Mouse (Mus musculus): ENCODE measurements around the gene Gsap. TPM values are rescaled to one million over a fixed set of nuclear protein-coding genes. Genes with fewer than 3 reads are reported as not detected.

Gsap gene
- polyA plus RNA-seq, 1 experiment from 2014 or later, result 0.81 TPM

DNA sequence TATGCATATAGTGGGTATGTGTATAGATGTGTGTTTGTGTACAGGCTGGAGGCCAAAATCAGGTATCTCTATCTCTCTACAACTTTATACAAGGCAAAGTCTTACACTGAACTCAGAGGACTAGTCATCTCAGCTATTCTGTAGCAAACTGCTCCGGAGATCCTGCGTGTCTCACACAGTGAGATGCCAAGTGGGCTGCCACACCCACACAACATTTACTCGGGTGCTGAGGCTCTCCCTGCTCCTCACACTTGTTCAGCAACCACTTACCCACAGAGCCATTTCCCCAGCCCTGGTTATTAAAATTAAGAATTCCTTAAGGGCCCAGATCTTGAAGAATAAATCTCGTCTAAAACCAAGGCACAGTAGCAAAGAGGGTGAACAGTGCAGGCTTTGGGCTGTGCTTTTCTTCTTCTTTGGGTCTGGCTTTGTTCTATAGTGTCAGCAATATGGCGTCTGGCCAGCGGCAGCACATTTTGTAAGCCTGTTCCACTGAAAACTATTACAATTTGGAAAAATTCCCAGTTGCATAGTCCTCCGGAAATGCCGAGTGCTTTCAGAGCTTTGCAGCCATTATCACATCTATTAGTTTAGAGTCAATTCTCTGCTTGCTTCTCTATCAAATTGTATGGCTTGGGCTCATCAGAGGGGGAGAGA is 17.2 kb upstream of the Gsap start:
- no peak overlapping the region for H3K4me3 ChIP-seq (ENCODE audit: low read depth, low read length)
- WGBS, result 69% methylated on average over 8 of the region's 8 CpGs
- no peak overlapping the region for H3K4me2 ChIP-seq (replicated peaks; ENCODE audit: low read depth)
- no peak for TF ChIP-seq CTCF (IDR thresholded peaks at IDR 0.05; ENCODE audit: low read depth)
- no peak overlapping the region for H3K9ac ChIP-seq (ENCODE audit: low read depth, low read length)
- H3K27ac ChIP-seq (ENCODE audit: low read depth, low read length), result no peak overlapping the region
- ATAC-seq, result no peak
- H3K9me3 ChIP-seq (ENCODE audit: control insufficient read depth), result no peaks in the 10 kb centered on the region
- no peaks in the 10 kb centered on the region for H3K27me3 ChIP-seq (replicated peaks; ENCODE audit: control insufficient read depth, insufficient read depth, low read length)
- H3K4me1 ChIP-seq (replicated peaks; ENCODE audit: control insufficient read depth, insufficient read depth, low read length), result no peaks in the 10 kb centered on the region
- no peaks in the 10 kb centered on the region for H3K36me3 ChIP-seq (ENCODE audit: control insufficient read depth, insufficient read depth)

DNA sequence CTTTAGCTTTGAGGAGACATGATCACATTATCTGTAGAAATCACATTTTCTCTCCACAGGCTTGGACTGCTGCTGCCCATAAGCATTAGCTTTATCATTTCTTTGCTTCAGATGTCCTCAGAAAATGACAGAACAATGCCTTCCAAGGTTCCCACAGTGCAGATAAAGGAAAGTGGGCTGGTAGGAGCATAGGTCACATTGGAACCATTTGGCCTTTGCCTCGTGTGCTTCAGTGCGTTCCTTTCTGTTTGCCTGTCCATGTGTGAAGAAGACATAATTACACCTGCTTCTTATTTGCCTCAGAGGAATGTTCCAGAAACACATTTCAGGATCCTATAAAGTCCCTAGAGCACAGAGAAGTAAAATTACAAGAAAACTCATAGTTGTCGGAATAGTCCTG is 16.7 kb upstream of the Gsap start:
- H3K4me2 ChIP-seq (replicated peaks; ENCODE audit: low read depth), result no peak overlapping the region
- H3K27ac ChIP-seq (ENCODE audit: low read depth, low read length), result no peak overlapping the region
- 60% methylated on average over 3 of the region's 3 CpGs for WGBS
- no peaks in the 10 kb centered on the region for H3K36me3 ChIP-seq (ENCODE audit: control insufficient read depth, insufficient read depth)
- H3K27me3 ChIP-seq (replicated peaks; ENCODE audit: control insufficient read depth, insufficient read depth, low read length), result no peaks in the 10 kb centered on the region
- H3K4me3 ChIP-seq (ENCODE audit: low read depth, low read length), result no peak overlapping the region
- ATAC-seq, result no peak
- H3K9me3 ChIP-seq (ENCODE audit: control insufficient read depth), result no peaks in the 10 kb centered on the region
- no peak overlapping the region for H3K9ac ChIP-seq (ENCODE audit: low read depth, low read length)
- TF ChIP-seq CTCF (IDR thresholded peaks at IDR 0.05; ENCODE audit: low read depth), result no peak
- no peaks in the 10 kb centered on the region for H3K4me1 ChIP-seq (replicated peaks; ENCODE audit: control insufficient read depth, insufficient read depth, low read length)

DNA sequence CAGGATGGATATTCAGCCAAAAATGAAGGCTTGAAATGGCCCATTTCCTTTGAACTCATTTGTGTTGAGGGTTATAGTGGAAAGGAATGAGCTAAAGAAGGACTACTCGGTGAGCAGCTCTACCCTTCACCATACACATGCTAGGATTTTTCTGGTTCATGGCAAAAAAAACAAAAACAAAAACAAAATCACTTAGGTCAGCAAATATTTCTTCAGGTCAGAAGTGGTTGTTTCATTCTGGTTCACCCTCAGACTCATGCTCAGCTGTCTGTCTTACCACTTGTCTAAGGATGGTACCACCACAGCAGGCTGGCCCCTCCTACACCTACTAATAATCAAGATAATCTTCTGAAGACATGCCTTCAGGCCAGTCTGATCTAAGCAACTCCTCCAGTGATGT is 16.2 kb upstream of the Gsap start:
- no peak overlapping the region for H3K9ac ChIP-seq (ENCODE audit: low read depth, low read length)
- no peaks in the 10 kb centered on the region for H3K4me1 ChIP-seq (replicated peaks; ENCODE audit: control insufficient read depth, insufficient read depth, low read length)
- H3K4me3 ChIP-seq (ENCODE audit: low read depth, low read length), result no peak overlapping the region
- no peak for ATAC-seq
- no peaks in the 10 kb centered on the region for H3K36me3 ChIP-seq (ENCODE audit: control insufficient read depth, insufficient read depth)
- no peak for TF ChIP-seq CTCF (IDR thresholded peaks at IDR 0.05; ENCODE audit: low read depth)
- no peak overlapping the region for H3K4me2 ChIP-seq (replicated peaks; ENCODE audit: low read depth)
- no peaks in the 10 kb centered on the region for H3K27me3 ChIP-seq (replicated peaks; ENCODE audit: control insufficient read depth, insufficient read depth, low read length)
- H3K9me3 ChIP-seq (ENCODE audit: control insufficient read depth), result no peaks in the 10 kb centered on the region
- WGBS, result 98% methylated on average over 1 of the region's 1 CpGs
- H3K27ac ChIP-seq (ENCODE audit: low read depth, low read length), result no peak overlapping the region

DNA sequence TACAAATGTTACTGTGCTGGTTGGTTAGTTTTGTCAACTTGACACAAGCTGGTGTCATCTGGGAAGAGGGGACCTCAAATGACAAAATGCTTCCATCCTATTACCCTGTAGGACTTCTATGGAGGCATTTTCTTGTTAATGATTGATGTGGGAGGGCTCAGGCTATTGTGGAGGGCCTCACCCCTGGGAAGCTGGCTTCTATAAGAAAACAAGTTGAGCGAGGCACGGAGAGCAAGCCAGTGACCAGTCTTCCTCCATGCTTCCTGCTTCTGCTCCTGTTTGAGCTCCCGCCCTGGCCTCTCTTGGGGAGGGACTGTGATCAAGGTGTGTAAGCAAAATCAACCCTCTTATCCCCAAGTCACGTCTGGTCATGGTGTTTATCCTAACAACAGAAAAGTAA is 15.6 kb upstream of the Gsap start:
- H3K4me1 ChIP-seq (replicated peaks; ENCODE audit: control insufficient read depth, insufficient read depth, low read length), result no peaks in the 10 kb centered on the region
- H3K27me3 ChIP-seq (replicated peaks; ENCODE audit: control insufficient read depth, insufficient read depth, low read length), result no peaks in the 10 kb centered on the region
- no peak overlapping the region for H3K4me2 ChIP-seq (replicated peaks; ENCODE audit: low read depth)
- no peaks in the 10 kb centered on the region for H3K36me3 ChIP-seq (ENCODE audit: control insufficient read depth, insufficient read depth)
- no peak for TF ChIP-seq CTCF (IDR thresholded peaks at IDR 0.05; ENCODE audit: low read depth)
- H3K27ac ChIP-seq (ENCODE audit: low read depth, low read length), result no peak overlapping the region
- no peak overlapping the region for H3K9ac ChIP-seq (ENCODE audit: low read depth, low read length)
- H3K4me3 ChIP-seq (ENCODE audit: low read depth, low read length), result no peak overlapping the region
- ATAC-seq, result no peak
- no peaks in the 10 kb centered on the region for H3K9me3 ChIP-seq (ENCODE audit: control insufficient read depth)
- WGBS, result 15% methylated on average over 4 of the region's 4 CpGs

DNA sequence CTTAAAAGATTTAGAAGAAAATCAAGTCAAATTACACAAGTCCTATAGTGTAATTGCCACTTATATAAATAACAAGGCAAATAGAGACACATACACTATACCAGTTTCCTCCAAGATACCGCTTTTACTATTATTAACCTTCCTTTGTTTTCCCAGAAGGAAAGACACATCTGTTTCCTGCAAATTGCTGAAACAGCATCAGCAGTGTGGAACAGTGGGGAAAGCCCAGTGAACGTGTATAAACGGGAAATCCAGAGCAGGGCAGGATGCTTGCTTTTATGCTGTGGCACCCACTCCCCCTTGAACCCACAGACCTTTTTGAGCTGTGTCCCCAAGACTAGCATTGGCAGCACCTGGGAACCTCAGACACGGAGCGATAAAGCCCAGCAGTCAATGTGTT is 15.2 kb upstream of the Gsap start:
- no peak for ATAC-seq

DNA sequence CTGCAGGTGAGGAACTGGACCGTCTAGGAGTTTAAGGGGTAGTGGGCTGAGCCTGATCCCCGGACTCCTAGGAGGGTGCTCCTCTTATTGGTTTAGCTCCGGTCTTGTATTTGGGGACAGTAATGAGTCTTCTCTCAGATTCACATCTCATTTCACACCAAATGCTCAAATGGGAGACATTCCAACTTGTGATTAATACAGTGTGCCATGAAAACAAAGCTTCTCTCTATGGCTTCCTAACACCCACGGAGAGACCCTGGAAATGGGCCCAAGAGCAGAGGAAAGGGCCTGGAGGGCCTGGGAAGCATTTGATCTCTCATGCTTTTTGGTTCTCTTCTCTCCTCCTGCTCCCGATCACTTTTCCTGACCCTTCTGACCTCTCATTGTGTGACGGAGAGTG is 14.7 kb upstream of the Gsap start:
- H3K27ac ChIP-seq (ENCODE audit: low read depth, low read length), result no peak overlapping the region
- H3K27me3 ChIP-seq (replicated peaks; ENCODE audit: control insufficient read depth, insufficient read depth, low read length), result no peaks in the 10 kb centered on the region
- no peak overlapping the region for H3K9ac ChIP-seq (ENCODE audit: low read depth, low read length)
- no peaks in the 10 kb centered on the region for H3K36me3 ChIP-seq (ENCODE audit: control insufficient read depth, insufficient read depth)
- 67% methylated on average over 6 of the region's 6 CpGs for whole genome bisulfite sequencing
- no peak for TF ChIP-seq CTCF (IDR thresholded peaks at IDR 0.05; ENCODE audit: low read depth)
- H3K4me2 ChIP-seq (replicated peaks; ENCODE audit: low read depth), result no peak overlapping the region
- no peak overlapping the region for H3K4me3 ChIP-seq (ENCODE audit: low read depth, low read length)
- H3K4me1 ChIP-seq (replicated peaks; ENCODE audit: control insufficient read depth, insufficient read depth, low read length), result no peaks in the 10 kb centered on the region
- no peaks in the 10 kb centered on the region for H3K9me3 ChIP-seq (ENCODE audit: control insufficient read depth)
- ATAC-seq, result no peak

More for the DNA sequence above, 15.2 kb upstream of the Gsap start:
- Histone ChIP-seq H3K36me3 (ENCODE audit: control insufficient read depth, insufficient read depth) (no peaks in the 10 kb centered on the region), H3K4me2 (replicated peaks; ENCODE audit: low read depth) (no peak overlapping the region), H3K27me3 (replicated peaks; ENCODE audit: control insufficient read depth, insufficient read depth, low read length) (no peaks in the 10 kb centered on the region), H3K4me1 (replicated peaks; ENCODE audit: control insufficient read depth, insufficient read depth, low read length) (no peaks in the 10 kb centered on the region), H3K4me3 (ENCODE audit: low read depth, low read length) (no peak overlapping the region), H3K9me3 (ENCODE audit: control insufficient read depth) (no peaks in the 10 kb centered on the region), H3K9ac (ENCODE audit: low read depth, low read length) (no peak overlapping the region), H3K27ac (ENCODE audit: low read depth, low read length) (no peak overlapping the region)
- 62% methylated on average over 5 of the region's 5 CpGs for WGBS
- no peak for TF ChIP-seq CTCF (IDR thresholded peaks at IDR 0.05; ENCODE audit: low read depth)

DNA sequence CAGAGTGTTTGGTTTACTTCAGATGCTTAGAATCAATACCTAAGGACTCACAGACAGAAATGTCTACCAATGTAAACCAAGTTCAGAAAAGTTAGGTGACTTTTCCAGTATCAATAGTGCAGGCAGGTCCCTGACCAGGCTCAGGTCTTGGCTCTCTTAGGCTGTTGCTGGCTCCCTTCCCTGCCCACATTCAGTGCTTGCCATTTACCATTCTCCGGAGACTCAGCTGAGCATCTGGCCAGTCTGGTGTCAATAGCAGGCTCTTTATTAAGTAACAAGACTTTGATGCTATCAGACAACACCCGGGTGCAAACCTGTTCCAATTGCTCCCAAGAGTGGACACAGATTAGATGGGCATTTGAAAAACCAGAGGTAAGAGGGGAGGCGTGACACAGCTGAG is 13.7 kb upstream of the Gsap start:
- Histone ChIP-seq H3K27ac (ENCODE audit: low read depth, low read length) (no peak overlapping the region), H3K27me3 (replicated peaks; ENCODE audit: control insufficient read depth, insufficient read depth, low read length) (no peaks in the 10 kb centered on the region), H3K9ac (ENCODE audit: low read depth, low read length) (no peak overlapping the region), H3K4me2 (replicated peaks; ENCODE audit: low read depth) (no peak overlapping the region), H3K4me3 (ENCODE audit: low read depth, low read length) (no peak overlapping the region), H3K4me1 (replicated peaks; ENCODE audit: control insufficient read depth, insufficient read depth, low read length) (no peaks in the 10 kb centered on the region), H3K9me3 (ENCODE audit: control insufficient read depth) (no peaks in the 10 kb centered on the region), H3K36me3 (ENCODE audit: control insufficient read depth, insufficient read depth) (no peaks in the 10 kb centered on the region)
- 75% methylated on average over 3 of the region's 3 CpGs for WGBS
- TF ChIP-seq CTCF (IDR thresholded peaks at IDR 0.05; ENCODE audit: low read depth), result no peak
- no peak for ATAC-seq
